Mouse (Mus musculus): Measurements from ENCODE around the gene Helz.

The Helz gene

GRCm38 (mm10) chr11:107674006-107674405 lies 126.3 kb downstream of the Helz start:
- no peak for DNase-seq (ENCODE audit: low spot score in 2 of 2)

- no peak for DNase-seq (ENCODE audit: low spot score in 2 of 2)
Measured at GRCm38 (mm10) chr11:107674601-107675000, 126.9 kb downstream of the Helz start.

GRCm38 (mm10) chr11:107675246-107675645 lies 127.5 kb downstream of the Helz start:
- DNase-seq (ENCODE audit: low spot score in 2 of 2): no peak

GRCm38 (mm10) chr11:107676207-107676940 lies 128.6 kb downstream of the Helz start:
- DNase-seq (ENCODE audit: low spot score in 2 of 2): no peak

- no peak for DNase-seq (ENCODE audit: low spot score in 2 of 2)
Measured at GRCm38 (mm10) chr11:107682694-107683355, 135.1 kb downstream of the Helz start.

- no peak for DNase-seq (ENCODE audit: low spot score in 2 of 2)
Measured at GRCm38 (mm10) chr11:107683544-107684465, 136.1 kb downstream of the Helz start.

- no peak for DNase-seq (ENCODE audit: low spot score in 2 of 2)
Measured at GRCm38 (mm10) chr11:107686290-107686689, 138.6 kb downstream of the Helz start.

- no peak for DNase-seq (ENCODE audit: low spot score in 2 of 2)
Measured at GRCm38 (mm10) chr11:107688480-107688879, 140.8 kb downstream of the Helz start.

- no peak for DNase-seq (ENCODE audit: low spot score in 2 of 2)
Measured at GRCm38 (mm10) chr11:107691569-107691968, 143.8 kb downstream of the Helz start.

GRCm38 (mm10) chr11:107693338-107693737 lies 145.6 kb downstream of the Helz start:
- no peak for DNase-seq (ENCODE audit: low spot score in 2 of 2)

- no peak for DNase-seq (ENCODE audit: low spot score in 2 of 2)
Measured at GRCm38 (mm10) chr11:107699967-107700366, 152.2 kb downstream of the Helz start.

GRCm38 (mm10) chr11:107703272-107704134 lies 155.8 kb downstream of the Helz start:
- DNase-seq (ENCODE audit: low spot score in 2 of 2): peak in 1 of 2 experiments; percentile 28

- no peak for DNase-seq (ENCODE audit: low spot score in 2 of 2)
Measured at GRCm38 (mm10) chr11:107705060-107705459, 157.3 kb downstream of the Helz start.

- no peak for DNase-seq (ENCODE audit: low spot score in 2 of 2)
Measured at GRCm38 (mm10) chr11:107705476-107706074, 157.8 kb downstream of the Helz start.

GRCm38 (mm10) chr11:107707897-107708610 lies 160.3 kb downstream of the Helz start:
- no peak for DNase-seq (ENCODE audit: low spot score in 2 of 2)

GRCm38 (mm10) chr11:107710379-107710778 lies 162.6 kb downstream of the Helz start:
- DNase-seq (ENCODE audit: low spot score in 2 of 2): no peak

GRCm38 (mm10) chr11:107714368-107714767 lies 166.6 kb downstream of the Helz start:
- DNase-seq (ENCODE audit: low spot score in 2 of 2): no peak

- no peak for DNase-seq (ENCODE audit: low spot score in 2 of 2)
Measured at GRCm38 (mm10) chr11:107716332-107716938, 168.7 kb downstream of the Helz start, which contains the start of gene Cacng1. Gene Cacng1 (minus strand): TSS chr11:107716522.

GRCm38 (mm10) chr11:107720264-107721021 lies 172.7 kb downstream of the Helz start:
- no peak for DNase-seq (ENCODE audit: low spot score in 2 of 2)

Data from urinary bladder, postnatal 4 days (tissue).